Mouse (Mus musculus): ENCODE measurements around the gene Gys2.
"Not testable (repeated sequence)": the region's sequence is repeated elsewhere in the genome, so short reads cannot be mapped to it uniquely, and the experiment has no call there.

Gys2 gene

GRCm38 (mm10) chr6:142472801-142473203 is at the start of gene Gys2:
Gene Gys2 (minus strand): TSS chr6:142473109.
- no peak for DNase-seq

GRCm38 (mm10) chr6:142521591-142522110 is 48.7 kb upstream of the Gys2 start:
- no peak for DNase-seq

- DNase-seq, result peak; percentile 76
Observed at GRCm38 (mm10) chr6:142519110-142519509, 46.2 kb upstream of the Gys2 start.

GRCm38 (mm10) chr6:142515379-142515778 is 42.5 kb upstream of the Gys2 start:
- not testable (repeated sequence) for DNase-seq

GRCm38 (mm10) chr6:142514912-142515311 is 42.0 kb upstream of the Gys2 start:
- peak; percentile 55 for DNase-seq

GRCm38 (mm10) chr6:142512902-142513301 is 40.0 kb upstream of the Gys2 start:
- no peak for DNase-seq

- DNase-seq, result peak; percentile 47
Observed at GRCm38 (mm10) chr6:142511516-142512135, 38.7 kb upstream of the Gys2 start.

GRCm38 (mm10) chr6:142508663-142509062 is 35.8 kb upstream of the Gys2 start:
- DNase-seq, result peak; percentile 9

GRCm38 (mm10) chr6:142507785-142508162 is 34.9 kb upstream of the Gys2 start, which contains the start of gene Ldhb:
Gene Ldhb (minus strand): TSS chr6:142507957.
- DNase-seq, result peak; percentile 96

- peak; percentile 49 for DNase-seq
Observed at GRCm38 (mm10) chr6:142507033-142507784, 34.3 kb upstream of the Gys2 start.

- DNase-seq, result peak; percentile 23
Observed at GRCm38 (mm10) chr6:142506338-142507032, 33.6 kb upstream of the Gys2 start.

GRCm38 (mm10) chr6:142503601-142504000 is 30.7 kb upstream of the Gys2 start:
- DNase-seq, result no peak

GRCm38 (mm10) chr6:142502519-142503125 is 29.7 kb upstream of the Gys2 start:
- no peak for DNase-seq

- not testable (repeated sequence) for DNase-seq
Observed at GRCm38 (mm10) chr6:142490114-142490513, 17.2 kb upstream of the Gys2 start.

- no peak for DNase-seq
Observed at GRCm38 (mm10) chr6:142487638-142488037, 14.7 kb upstream of the Gys2 start.

- no peak for DNase-seq
Observed at GRCm38 (mm10) chr6:142485478-142486123, 12.7 kb upstream of the Gys2 start.

- DNase-seq, result no peak
Observed at GRCm38 (mm10) chr6:142477239-142477638, 4.3 kb upstream of the Gys2 start.

- no peak for DNase-seq
Observed at GRCm38 (mm10) chr6:142471141-142471540, 1.8 kb downstream of the Gys2 start.

- peak; percentile 41 for DNase-seq
Observed at GRCm38 (mm10) chr6:142469602-142470001, 3.3 kb downstream of the Gys2 start.

- DNase-seq, result no peak
Observed at GRCm38 (mm10) chr6:142462194-142462593, 10.7 kb downstream of the Gys2 start.

- DNase-seq, result no peak
Observed at GRCm38 (mm10) chr6:142459017-142459678, 13.8 kb downstream of the Gys2 start.

GRCm38 (mm10) chr6:142458010-142458409 is 14.9 kb downstream of the Gys2 start:
- peak; percentile 19 for DNase-seq

All from embryo, embryonic 11 days (tissue).